Comparison of ENCODE assay signal across 9 mouse cellular contexts in the genomic region with DNA sequence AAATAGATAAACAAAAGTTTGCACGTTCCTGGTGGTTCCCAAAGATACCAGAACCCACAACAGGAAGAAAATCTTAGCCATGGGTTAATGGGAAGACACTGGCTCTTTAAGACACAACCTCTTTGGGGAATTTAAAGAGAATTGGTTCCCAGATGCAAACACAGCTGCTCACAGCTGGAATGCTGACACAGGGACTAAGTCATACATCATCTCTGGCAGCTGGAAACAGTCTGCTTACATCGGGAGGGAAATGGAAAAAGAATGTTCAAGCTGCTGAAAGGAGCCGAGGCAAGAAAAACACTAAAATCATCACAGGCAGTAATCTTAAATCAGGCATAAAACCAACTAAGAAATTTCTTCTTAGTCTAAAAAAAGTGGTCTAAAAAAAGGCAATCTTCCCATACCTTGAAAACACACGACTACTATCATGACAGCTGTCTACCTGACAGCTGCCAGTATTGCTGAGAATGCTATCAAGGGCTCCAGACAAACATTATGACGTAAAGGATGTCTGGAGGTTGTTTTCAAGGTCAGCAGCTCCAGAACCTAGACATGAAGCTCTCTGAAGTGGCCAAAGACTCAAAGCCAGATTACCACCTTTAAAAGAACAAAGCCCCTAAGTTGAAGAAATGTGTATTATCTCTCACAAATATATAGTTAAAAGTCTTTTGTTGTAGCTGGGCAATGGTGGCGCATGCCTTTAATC. TPM values are rescaled to one million over a fixed set of nuclear protein-coding genes. Genes with fewer than 3 reads are reported as not detected.
DNase-seq lines count a peak whose midpoint lies in the region; ATAC-seq and TF ChIP-seq lines count a peak whose summit lies in the region.
"Had no signal": no experiment of that assay in that cellular context is flagged by ENCODE, and none has a peak within 500 bp of the region (broad histone marks: within the 10 kb centered on the region; RNA-seq: fewer than 3 reads in every experiment).

No protein-coding gene starts in this region.

- peaks cover 66% of the 10 kb centered on the region for H3K36me3 ChIP-seq in heart, embryonic 15.5 days
- H3K36me3 ChIP-seq in kidney, embryonic 15.5 days = peaks cover 92% of the 10 kb centered on the region
- peaks cover 39% of the 10 kb centered on the region for H3K36me3 ChIP-seq in neural tube, embryonic 15.5 days

- no peaks in the 10 kb centered on the region for H3K9me3 ChIP-seq in heart, embryonic 15.5 days (replicated peaks)
- no peaks in the 10 kb centered on the region for H3K9me3 ChIP-seq in kidney, embryonic 15.5 days (replicated peaks)
- H3K9me3 ChIP-seq in neural tube, embryonic 15.5 days (replicated peaks) = no peaks in the 10 kb centered on the region
- H3K9me3 ChIP-seq: megakaryocyte, embryonic 14.5 days had no signal

- peak; percentile 64; the same call in 1 of the 2 replicates for ATAC-seq in heart, embryonic 15.5 days (replicated peaks; ENCODE audit: insufficient number of reproducible peaks, insufficient read depth, low FRiP score, low read depth)
- ATAC-seq in kidney, embryonic 15.5 days (replicated peaks; ENCODE audit: low FRiP score) = 0 out of 2 replicates have a peak, but pooled peaks have one; percentile 33
- ATAC-seq in neural tube, embryonic 15.5 days (ENCODE audit: low FRiP score) = no peak

- peaks cover 20% of the 10 kb centered on the region for H3K4me1 ChIP-seq in heart, embryonic 15.5 days (replicated peaks)
- peaks cover 14% of the 10 kb centered on the region; the same call in 1 of the 2 replicates for H3K4me1 ChIP-seq in kidney, embryonic 15.5 days
- peaks cover 11% of the 10 kb centered on the region for H3K4me1 ChIP-seq in neural tube, embryonic 15.5 days

- no peak for TF ChIP-seq CTCF in layer of hippocampus, adult 2 months (conservative IDR thresholded peaks at IDR 0.05)

- no peak for DNase-seq in layer of hippocampus, adult 2 months (ENCODE audit: low spot score in 2 of 2)
- DNase-seq in layer of hippocampus, adult 9-10 months (ENCODE audit: low spot score) = no peak
- DNase-seq in right cerebral cortex, postnatal 4 days = no peak
- DNase-seq in layer of hippocampus, postnatal 14 days (ENCODE audit: low spot score in 2 of 2) = no peak
- DNase-seq in left cerebral cortex, postnatal 36 days (ENCODE audit: low spot score in 2 of 2) = no peak

- peak overlapping the region; percentile 1; the same call in 1 of the 2 replicates for H3K27ac ChIP-seq in layer of hippocampus, adult 2 months
- H3K27ac ChIP-seq in heart, embryonic 15.5 days = peak overlapping the region; percentile 81
- H3K27ac ChIP-seq in kidney, embryonic 15.5 days = peak overlapping the region; percentile 78
- peak overlapping the region; percentile 60 for H3K27ac ChIP-seq in neural tube, embryonic 15.5 days (replicated peaks)

- no peak overlapping the region for H3K4me2 ChIP-seq in heart, embryonic 15.5 days
- no peak overlapping the region for H3K4me2 ChIP-seq in kidney, embryonic 15.5 days
- H3K4me2 ChIP-seq in neural tube, embryonic 15.5 days = no peak overlapping the region

- H3K4me3 ChIP-seq in layer of hippocampus, adult 2 months = no peak overlapping the region
- H3K4me3 ChIP-seq in heart, embryonic 15.5 days = no peak overlapping the region
- H3K4me3 ChIP-seq in kidney, embryonic 15.5 days (replicated peaks) = no peak overlapping the region
- no peak overlapping the region for H3K4me3 ChIP-seq in neural tube, embryonic 15.5 days (replicated peaks)
- H3K4me3 ChIP-seq: megakaryocyte, embryonic 14.5 days had no signal

- WGBS in heart, embryonic 15.5 days = 29% methylated on average over 6 of the region's 6 CpGs
- WGBS in kidney, embryonic 15.5 days = 35% methylated on average over 6 of the region's 6 CpGs
- WGBS in neural tube, embryonic 15.5 days = 51% methylated on average over 6 of the region's 6 CpGs

- no peaks in the 10 kb centered on the region for H3K27me3 ChIP-seq in heart, embryonic 15.5 days
- no peaks in the 10 kb centered on the region for H3K27me3 ChIP-seq in kidney, embryonic 15.5 days
- H3K27me3 ChIP-seq in neural tube, embryonic 15.5 days (replicated peaks) = no peaks in the 10 kb centered on the region
- H3K27me3 ChIP-seq: megakaryocyte, embryonic 14.5 days had no signal

- no peak overlapping the region for H3K9ac ChIP-seq in heart, embryonic 15.5 days
- no peak overlapping the region for H3K9ac ChIP-seq in kidney, embryonic 15.5 days
- no peak overlapping the region for H3K9ac ChIP-seq in neural tube, embryonic 15.5 days (replicated peaks)

- intact Hi-C loops in left cerebral cortex, postnatal 36 days (cut with DNase I) = loop anchor here (5.0 kb wide), 1 partner anchor 40 kb away; the partner anchor contains the start of gene Hnrnpa1

RNA-seq across cellular contexts. Expression of gene Smug1, which starts 35.3 kb away (rescaled TPM):
- 10 to 100 TPM; 17.9 to 18.2 TPM for total RNA-seq in layer of hippocampus, adult 2 months (2021)
- 14.1 and 16.8 TPM in 2 replicates for polyA plus RNA-seq in heart, embryonic 15.5 days (2015; fragmentation: Nextera tagmentation; extraction: Ambion mirVana)
- 17.7 and 18.0 TPM in 2 replicates for polyA plus RNA-seq in kidney, embryonic 15.5 days (2015; fragmentation: Nextera tagmentation; extraction: Ambion mirVana)
- polyA plus RNA-seq in neural tube, embryonic 15.5 days (2015; fragmentation: Nextera tagmentation; extraction: Ambion mirVana) = 25.8 and 30.9 TPM in 2 replicates
- 10 to 100 TPM; 14.5 to 15.4 TPM for total RNA-seq in layer of hippocampus, postnatal 14 days (2021)
- total RNA-seq in left cerebral cortex, postnatal 36 days (2021) = 10 to 100 TPM; 18.3 to 20.0 TPM

RNA-seq across cellular contexts. Expression of gene Cbx5, which starts 37.4 kb away (rescaled TPM):
- 100 to 1,000 TPM; 179 to 187 TPM for total RNA-seq in layer of hippocampus, adult 2 months (2021)
- polyA plus RNA-seq in heart, embryonic 15.5 days (2015; fragmentation: Nextera tagmentation; extraction: Ambion mirVana) = 80.0 and 84.2 TPM in 2 replicates
- 124 and 125 TPM in 2 replicates for polyA plus RNA-seq in kidney, embryonic 15.5 days (2015; fragmentation: Nextera tagmentation; extraction: Ambion mirVana)
- 102 and 107 TPM in 2 replicates for polyA plus RNA-seq in neural tube, embryonic 15.5 days (2015; fragmentation: Nextera tagmentation; extraction: Ambion mirVana)
- total RNA-seq in layer of hippocampus, postnatal 14 days (2021) = 100 to 1,000 TPM; 155 to 158 TPM
- 100 to 1,000 TPM; 158 to 174 TPM for total RNA-seq in left cerebral cortex, postnatal 36 days (2021)

RNA-seq across cellular contexts. Expression of gene Hnrnpa1, which starts 38.0 kb away (rescaled TPM):
- total RNA-seq in layer of hippocampus, adult 2 months (2021) = 100 to 1,000 TPM; 256 to 265 TPM
- 367 and 376 TPM in 2 replicates for polyA plus RNA-seq in heart, embryonic 15.5 days (2015; fragmentation: Nextera tagmentation; extraction: Ambion mirVana)
- 1,025 and 1,038 TPM in 2 replicates for polyA plus RNA-seq in kidney, embryonic 15.5 days (2015; fragmentation: Nextera tagmentation; extraction: Ambion mirVana)
- polyA plus RNA-seq in neural tube, embryonic 15.5 days (2015; fragmentation: Nextera tagmentation; extraction: Ambion mirVana) = 582 and 600 TPM in 2 replicates
- 100 to 1,000 TPM; 297 to 307 TPM for total RNA-seq in layer of hippocampus, postnatal 14 days (2021)
- 100 to 1,000 TPM; 199 to 232 TPM for total RNA-seq in left cerebral cortex, postnatal 36 days (2021)

RNA-seq across cellular contexts. Expression of gene Nfe2, which starts 56.0 kb away (rescaled TPM):
- total RNA-seq in layer of hippocampus, adult 2 months (2021) = not detected
- 1.9 and 5.0 TPM in 2 replicates for polyA plus RNA-seq in heart, embryonic 15.5 days (2015; fragmentation: Nextera tagmentation; extraction: Ambion mirVana)
- 5.1 and 6.2 TPM in 2 replicates for polyA plus RNA-seq in kidney, embryonic 15.5 days (2015; fragmentation: Nextera tagmentation; extraction: Ambion mirVana)
- polyA plus RNA-seq in neural tube, embryonic 15.5 days (2015; fragmentation: Nextera tagmentation; extraction: Ambion mirVana) = 0.99 and 4.6 TPM in 2 replicates
- total RNA-seq in layer of hippocampus, postnatal 14 days (2021) = not detected
- total RNA-seq in left cerebral cortex, postnatal 36 days (2021) = not detected

Comparison
In these comparisons a context has a peak if more than half of its experiments do, and no peak if none do; other contexts are left out.
1. H3K27ac ChIP-seq: peak in every context shown above with its lines; median percentile 81 in heart, embryonic 15.5 days; 78 in kidney, embryonic 15.5 days; 60 in neural tube, embryonic 15.5 days; 1 in layer of hippocampus, adult 2 months.